Mouse (Mus musculus) brain, embryonic 14.5 days (tissue): ENCODE measurements around the gene Nin. TPM values are rescaled to one million over a fixed set of nuclear protein-coding genes. Genes with fewer than 3 reads are reported as not detected.
A peak's percentile ranks its signal among the peaks of the same experiment; 100 is the strongest.

ENCODE experiments used
- DNase-seq: peaks from one replicate; pipeline ENCODE4 v3.0.0-alpha.2; 2011; ENCODE audit warnings: low read depth
- CTCF ChIP-seq: fragments of 200-500 bp; IDR thresholded peaks from 2 replicates; pipeline ENCODE4 v1.5.1; 2012; ENCODE audit warnings: inconsistent platforms, mild to moderate bottlenecking, moderate library complexity, borderline replicate concordance; ENCODE audit not compliant: insufficient read depth, insufficient read length; ENCODE audit errors: extremely low read depth
- POLR2A ChIP-seq: fragments of 200-500 bp; IDR thresholded peaks from 2 replicates; pipeline ENCODE4 v1.6.1; 2012; ENCODE audit warnings: mild to moderate bottlenecking, inconsistent platforms, borderline replicate concordance; ENCODE audit not compliant: poor library complexity, insufficient read depth, insufficient read length, severe bottlenecking; ENCODE audit errors: extremely low read depth
- polyA plus RNA-seq: library from polyadenylated mRNA; depleted of rRNA; stranded (reverse); fragments of >200 nt; gene quantifications from 2 replicates; pipeline ENCODE4 v1.2.3, GENCODE M21; 2012; rRNA removed

Nin gene
- 23.8 and 29.7 TPM in 2 replicates for polyA plus RNA-seq

DNA sequence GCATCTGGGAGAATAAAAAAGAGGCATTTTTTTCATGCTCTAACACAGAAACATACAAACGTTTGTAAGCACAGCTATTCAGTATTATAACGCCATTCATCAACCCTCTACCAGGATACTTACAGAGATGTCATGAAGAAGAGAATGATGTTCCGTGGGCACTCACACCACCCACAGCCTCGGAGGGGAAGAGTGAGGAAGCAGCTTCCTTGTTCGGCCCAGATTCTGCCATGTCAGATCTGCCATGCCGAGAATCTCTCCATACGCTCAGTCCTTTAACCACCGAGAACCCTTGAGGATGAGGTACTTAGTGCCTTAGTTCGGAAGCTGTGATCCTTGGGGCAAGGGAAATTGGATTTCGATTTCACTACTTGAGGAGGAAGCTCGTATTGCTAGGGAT lies at the start of gene Nin:
Gene Nin, minus strand, starts transcription at position 367 of the 400 bp plus-strand sequence.
- TF ChIP-seq POLR2A (no peak), CTCF (no peak)
- no peak for DNase-seq

DNA sequence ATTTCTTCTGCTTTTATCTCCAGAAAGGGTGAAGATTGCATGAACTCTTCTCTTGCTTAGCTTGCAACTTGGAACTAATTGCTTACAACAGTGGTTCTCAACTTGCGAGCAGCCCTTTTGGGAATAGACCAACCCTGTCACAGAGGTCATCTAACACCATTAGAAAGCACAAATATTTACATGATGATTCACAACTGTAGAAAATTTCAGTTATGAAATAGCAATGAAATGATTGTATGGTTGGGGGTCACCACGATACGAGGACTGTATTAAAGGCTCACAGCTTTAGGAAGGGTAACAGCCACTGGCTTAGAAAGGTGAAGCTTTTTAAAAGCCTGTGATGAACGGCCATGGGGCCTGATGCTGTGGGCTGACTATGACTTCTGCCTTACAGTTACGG lies 47.5 kb upstream of the Nin start:
- no peak for DNase-seq
- TF ChIP-seq CTCF, result no peak
- no peak for TF ChIP-seq POLR2A

GRCm38 (mm10) chr12:70157292-70158066 lies 44.0 kb upstream of the Nin start:
- DNase-seq, result peak; percentile 77
- TF ChIP-seq CTCF, result no peak
- TF ChIP-seq POLR2A, result no peak

DNA sequence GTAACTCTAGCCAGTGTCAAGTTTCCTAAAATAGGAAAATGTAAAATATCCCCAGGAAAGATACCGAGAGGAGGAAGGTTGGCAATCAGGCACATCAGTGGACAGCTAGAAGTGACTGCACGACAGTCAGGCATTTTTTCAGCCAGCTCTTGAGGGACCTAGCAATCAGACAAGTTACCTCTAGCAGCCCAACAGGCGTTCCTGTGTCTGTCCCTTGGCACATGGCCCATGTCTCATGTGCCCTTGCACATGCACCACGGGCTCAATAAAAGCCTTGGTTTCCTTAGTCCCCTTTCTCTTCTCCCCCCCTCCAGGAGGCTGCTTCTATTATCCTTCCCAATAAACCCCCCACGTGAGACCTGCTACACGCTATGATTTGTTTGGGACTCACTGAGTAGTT lies 42.7 kb upstream of the Nin start:
- peak; percentile 42 for DNase-seq
- TF ChIP-seq POLR2A (no peak), CTCF (no peak)

DNA sequence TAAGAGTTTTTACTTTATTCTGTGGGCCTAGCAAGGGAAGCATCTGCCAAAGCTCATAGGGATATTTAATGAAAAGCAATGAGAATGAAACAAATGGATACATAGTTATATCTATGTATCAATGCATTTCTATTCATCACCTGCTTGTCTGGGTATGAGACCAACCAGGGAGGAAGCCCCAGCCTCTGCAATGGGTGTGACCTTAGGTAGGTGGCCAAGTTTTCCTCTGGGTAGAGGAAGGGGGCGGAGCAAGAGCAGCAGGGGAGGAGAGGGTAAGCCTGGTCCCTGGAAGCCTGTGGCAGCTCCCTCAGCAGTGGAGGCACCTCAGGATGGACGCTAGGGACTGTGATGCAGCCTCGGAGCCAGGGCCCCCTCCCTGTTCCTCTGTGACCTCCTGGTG lies 40.3 kb upstream of the Nin start, which contains the start of gene Abhd12b:
Gene Abhd12b, plus strand, starts transcription at position 301 of the 400 bp plus-strand sequence.
- no peak for TF ChIP-seq POLR2A
- no peak for TF ChIP-seq CTCF

GRCm38 (mm10) chr12:70148631-70149265 lies 35.2 kb upstream of the Nin start:
- DNase-seq, result peak; percentile 56
- TF ChIP-seq POLR2A (no peak), CTCF (no peak)

More for the DNA sequence above, 40.3 kb upstream of the Nin start, which contains the start of gene Abhd12b:
- DNase-seq, result no peak

DNA sequence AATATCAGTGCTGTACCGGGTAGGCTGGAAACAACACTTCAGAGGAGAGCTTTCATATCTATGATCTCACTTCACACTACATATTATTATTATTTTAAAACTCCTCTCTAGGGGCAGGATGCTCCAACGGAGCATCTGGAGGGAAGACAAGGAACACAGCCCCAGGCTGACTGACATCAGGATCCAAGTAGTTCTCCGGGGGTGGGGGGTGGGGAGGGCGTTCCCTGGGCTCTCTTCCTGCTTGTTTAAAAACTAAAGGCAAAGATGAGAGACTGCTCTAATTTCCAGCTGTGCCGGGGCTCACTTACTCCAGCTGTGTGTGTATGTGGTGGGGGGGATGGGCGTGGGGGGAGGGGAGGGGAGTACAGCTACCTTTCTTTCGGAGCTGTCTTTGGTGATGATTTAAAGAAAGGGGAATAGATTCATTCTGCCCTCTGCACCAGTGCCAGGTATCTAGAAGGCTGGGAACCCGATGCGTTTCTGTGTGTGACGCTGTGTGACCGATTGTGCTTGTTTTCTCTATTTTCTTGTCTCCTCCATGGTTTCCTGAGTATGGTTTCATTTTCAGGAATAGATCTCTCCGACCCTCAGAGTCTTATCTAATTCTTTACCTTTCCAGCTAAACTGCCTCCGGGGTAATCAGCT lies 34.6 kb upstream of the Nin start:
- peak; percentile 76 for DNase-seq
- no peak for TF ChIP-seq POLR2A
- TF ChIP-seq CTCF, result no peak

GRCm38 (mm10) chr12:70145586-70145985 lies 32.1 kb upstream of the Nin start:
- no peak for TF ChIP-seq CTCF
- TF ChIP-seq POLR2A, result no peak
- DNase-seq, result no peak

- TF ChIP-seq CTCF (peak; percentile 69), POLR2A (no peak)
- peak; percentile 78 for DNase-seq
Measured at GRCm38 (mm10) chr12:70144637-70145448, 31.3 kb upstream of the Nin start.

GRCm38 (mm10) chr12:70144106-70144587 lies 30.6 kb upstream of the Nin start:
- DNase-seq, result peak; percentile 47

- TF ChIP-seq POLR2A (no peak), CTCF (no peak)
- DNase-seq, result no peak
Measured at GRCm38 (mm10) chr12:70140993-70141576, 27.6 kb upstream of the Nin start.

GRCm38 (mm10) chr12:70140542-70140941 lies 27.0 kb upstream of the Nin start:
- TF ChIP-seq POLR2A (no peak), CTCF (no peak)
- DNase-seq, result no peak

DNA sequence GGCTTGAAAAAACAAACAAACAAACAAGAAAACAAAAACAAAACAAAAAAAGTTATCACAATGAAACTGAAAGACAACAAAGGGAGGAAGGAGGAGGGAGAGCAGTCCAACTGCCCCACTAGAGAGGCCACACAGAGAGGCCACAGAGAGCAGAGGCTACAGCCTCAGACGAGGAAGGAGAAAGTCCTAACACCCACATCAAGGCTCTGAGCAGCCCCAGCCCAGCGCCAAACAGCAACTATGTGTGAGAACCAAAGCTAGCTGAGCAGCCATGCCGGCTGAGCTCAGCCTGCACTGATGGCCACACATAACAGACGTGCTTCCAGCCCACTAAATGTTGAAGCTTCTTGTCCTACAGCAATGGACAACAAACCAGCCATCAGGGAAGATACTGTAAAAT lies 26.4 kb upstream of the Nin start:
- no peak for TF ChIP-seq CTCF
- TF ChIP-seq POLR2A, result no peak
- no peak for DNase-seq

GRCm38 (mm10) chr12:70137626-70138025 lies 24.1 kb upstream of the Nin start:
- no peak for DNase-seq
- TF ChIP-seq CTCF, result no peak
- TF ChIP-seq POLR2A, result no peak
